Mouse (Mus musculus): ENCODE results near the gene Mss51.

DNA sequence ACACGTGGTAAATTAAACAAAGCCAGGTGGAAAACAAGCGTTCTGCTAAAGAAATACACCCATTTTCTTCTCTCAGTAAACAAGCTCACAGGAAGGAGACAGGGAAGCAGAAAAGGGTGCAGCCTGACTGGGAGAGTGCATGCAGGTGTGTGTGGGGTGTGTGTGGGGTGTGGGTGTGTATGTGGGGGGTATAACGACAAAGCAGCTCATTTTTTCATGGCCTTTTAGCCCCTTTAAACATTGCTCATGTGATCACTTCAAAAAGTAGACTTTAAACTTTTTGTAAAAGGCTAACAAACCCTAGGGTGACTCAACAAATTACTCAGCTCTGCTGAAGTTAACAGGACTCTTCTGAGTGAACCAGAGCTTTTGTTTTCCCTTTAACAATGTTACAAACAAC lies 18.3 kb downstream of the Mss51 start:
- TF ChIP-seq POLR2A (IDR thresholded peaks at IDR 0.05; ENCODE audit: borderline replicate concordance, extremely low read depth, low read depth, low read length) (no peak), CTCF (IDR thresholded peaks at IDR 0.05; ENCODE audit: insufficient read depth, low read length) (no peak)

Measured in lung, adult 2 months (tissue).